Mouse (Mus musculus) spleen, postnatal 0 days (tissue): ENCODE results near the gene Dctn2. TPM values are rescaled to one million over a fixed set of nuclear protein-coding genes. Genes with fewer than 3 reads are reported as not detected.

Experiments used
- polyA plus RNA-seq: library from polyadenylated mRNA; unstranded; fragments of >200 nt; fragmentation: Nextera tagmentation; extraction: Ambion mirVana; gene quantifications from 2 replicates; pipeline ENCODE4 v1.2.1, GENCODE M21; 2015

The Dctn2 gene
- 94.5 and 104 TPM in 2 replicates for polyA plus RNA-seq

DNA sequence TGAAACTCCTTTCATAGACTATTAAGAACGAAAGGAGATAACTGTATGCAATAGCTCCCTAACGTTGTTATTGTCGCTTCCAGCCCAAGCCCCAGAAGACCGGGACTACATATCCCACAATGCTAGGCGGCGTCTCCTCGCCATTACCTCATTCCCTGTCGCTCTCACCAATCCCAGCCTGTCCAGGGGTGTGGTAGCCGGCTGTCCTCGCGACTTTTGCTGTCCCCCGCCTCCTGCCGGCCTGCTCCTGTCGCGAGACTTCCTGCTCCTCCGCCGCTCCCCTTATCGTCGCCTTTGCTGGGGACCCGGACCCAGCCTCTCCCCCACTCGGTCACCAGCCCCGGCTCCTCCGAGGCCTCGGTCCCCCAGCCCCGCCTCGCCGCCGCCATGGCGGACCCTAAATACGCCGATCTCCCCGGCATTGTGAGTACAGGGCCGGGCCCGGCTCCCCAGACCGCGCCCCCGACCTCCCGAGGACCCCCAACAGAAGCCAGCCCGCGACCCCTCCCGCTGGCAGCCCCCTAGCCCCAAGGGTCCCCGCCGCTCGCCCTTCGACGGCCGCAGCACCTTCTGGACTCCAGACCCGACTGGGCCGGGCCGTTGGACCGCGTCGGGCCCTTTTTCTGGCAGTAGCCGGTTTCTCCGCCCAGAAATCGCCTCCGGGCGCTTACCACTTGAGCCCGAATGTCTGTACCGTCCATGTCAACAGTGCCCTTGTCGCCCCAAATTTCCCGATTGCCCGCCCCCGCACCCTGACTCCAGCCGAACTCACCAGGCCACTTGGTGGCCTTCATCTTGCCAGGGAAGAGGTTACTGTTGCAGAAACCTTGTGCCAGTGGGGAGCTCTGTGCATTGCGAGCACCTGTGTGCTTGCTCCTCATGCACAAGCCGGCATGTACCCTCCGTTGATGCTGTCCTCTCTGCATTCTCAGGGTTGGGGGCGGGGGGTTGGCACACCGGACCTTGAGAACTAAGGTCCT, at the start of gene Dctn2:
TSS of gene Dctn2 (plus strand) at position 257 of the 980 bp plus-strand sequence.

GRCm38 (mm10) chr10:127262548-127263398, 3.4 kb upstream of the Dctn2 start, which contains the start of gene Kif5a:
TSS of gene Kif5a (minus strand) at chr10:127263348.

GRCm38 (mm10) chr10:127288800-127289572, 22.8 kb downstream of the Dctn2 start, which contains the start of gene Mbd6:
TSS of gene Mbd6 (minus strand) at chr10:127289018.

GRCm38 (mm10) chr10:127311476-127312355, 45.5 kb downstream of the Dctn2 start, which contains the start of gene Mars:
TSS of gene Mars (minus strand) at chr10:127311786.

DNA sequence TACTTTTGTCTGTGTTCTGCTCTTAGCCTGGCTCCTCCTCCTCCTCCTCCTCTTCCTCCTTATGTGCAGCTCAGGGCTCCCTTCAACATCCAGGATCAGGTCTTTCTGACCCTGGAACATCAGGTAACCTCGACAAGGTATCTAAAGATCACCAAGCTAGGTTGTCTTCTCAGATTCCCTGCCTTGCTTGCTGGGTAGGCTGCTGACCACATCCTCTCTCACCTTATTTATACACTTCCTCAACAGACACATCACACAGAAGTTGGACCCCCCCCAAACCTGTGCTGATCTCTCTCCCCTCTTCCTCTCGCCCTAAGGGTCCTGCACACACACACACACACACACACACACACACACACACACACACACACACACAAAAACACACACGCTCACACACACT, 55.5 kb downstream of the Dctn2 start, which contains the start of gene Arhgap9:
TSS of gene Arhgap9 (plus strand) at position 344 of the 400 bp plus-strand sequence.

Other genes with a start within 250 kb of the Dctn2 start
- 53.2 and 54.6 TPM in 2 replicates for gene Tsfm, start 235.5 kb upstream of the Dctn2 start, polyA plus RNA-seq
- gene Mettl1, start 225.0 kb upstream of the Dctn2 start, polyA plus RNA-seq, result 30.3 and 30.7 TPM in 2 replicates
- 0.10 and 0.16 TPM in 2 replicates for gene Eef1akmt3, start 224.9 kb upstream of the Dctn2 start, polyA plus RNA-seq
- gene Cyp27b1, start 218.1 kb upstream of the Dctn2 start, polyA plus RNA-seq, result not detected in 2 replicates
- gene March9, start 206.2 kb upstream of the Dctn2 start, polyA plus RNA-seq, result 0.08 and 0.11 TPM in 2 replicates
- 558 and 561 TPM in 2 replicates for gene Cdk4, start 202.8 kb upstream of the Dctn2 start, polyA plus RNA-seq
- gene Tspan31, start 196.1 kb upstream of the Dctn2 start, polyA plus RNA-seq, result 37.4 and 47.0 TPM in 2 replicates
- gene Agap2, start 191.1 kb upstream of the Dctn2 start, polyA plus RNA-seq, result 2.5 and 3.6 TPM in 2 replicates
- gene Os9, start 145.2 kb upstream of the Dctn2 start, polyA plus RNA-seq, result 47.0 and 54.4 TPM in 2 replicates
- 22.9 and 24.8 TPM in 2 replicates for gene B4galnt1, start 101.1 kb upstream of the Dctn2 start, polyA plus RNA-seq
- 1.5 and 1.6 TPM in 2 replicates for gene Slc26a10, start 85.7 kb upstream of the Dctn2 start, polyA plus RNA-seq
- 13.1 and 17.5 TPM in 2 replicates for gene Arhgef25, start 76.3 kb upstream of the Dctn2 start, polyA plus RNA-seq
- 36.1 and 42.7 TPM in 2 replicates for gene Dtx3, start 70.6 kb upstream of the Dctn2 start, polyA plus RNA-seq
- gene Pip4k2c, start 54.8 kb upstream of the Dctn2 start, polyA plus RNA-seq, result 41.4 and 44.1 TPM in 2 replicates
- gene Kif5a, start 3.0 kb upstream of the Dctn2 start, polyA plus RNA-seq, result 0.06 and 0.15 TPM in 2 replicates
- gene Mbd6, start 22.6 kb downstream of the Dctn2 start, polyA plus RNA-seq, result 11.7 and 14.1 TPM in 2 replicates
- 79.4 and 88.0 TPM in 2 replicates for gene Mars, start 45.4 kb downstream of the Dctn2 start, polyA plus RNA-seq
- 38.7 and 46.0 TPM in 2 replicates for gene Arhgap9, start 55.6 kb downstream of the Dctn2 start, polyA plus RNA-seq
- gene Gli1, start 75.6 kb downstream of the Dctn2 start, polyA plus RNA-seq, result 0.66 and 1.1 TPM in 2 replicates
- not detected in 2 replicates for gene Inhbe, start 88.0 kb downstream of the Dctn2 start, polyA plus RNA-seq
- not detected in 2 replicates for gene Inhbc, start 104.1 kb downstream of the Dctn2 start, polyA plus RNA-seq
- gene R3hdm2, start 114.0 kb downstream of the Dctn2 start, polyA plus RNA-seq, result 14.1 and 16.8 TPM in 2 replicates
- 0.12 and 0.49 TPM in 2 replicates for gene Stac3, start 235.3 kb downstream of the Dctn2 start, polyA plus RNA-seq
- 22.4 and 25.0 TPM in 2 replicates for gene Ndufa4l2, start 248.6 kb downstream of the Dctn2 start, polyA plus RNA-seq